In the genomic region with DNA sequence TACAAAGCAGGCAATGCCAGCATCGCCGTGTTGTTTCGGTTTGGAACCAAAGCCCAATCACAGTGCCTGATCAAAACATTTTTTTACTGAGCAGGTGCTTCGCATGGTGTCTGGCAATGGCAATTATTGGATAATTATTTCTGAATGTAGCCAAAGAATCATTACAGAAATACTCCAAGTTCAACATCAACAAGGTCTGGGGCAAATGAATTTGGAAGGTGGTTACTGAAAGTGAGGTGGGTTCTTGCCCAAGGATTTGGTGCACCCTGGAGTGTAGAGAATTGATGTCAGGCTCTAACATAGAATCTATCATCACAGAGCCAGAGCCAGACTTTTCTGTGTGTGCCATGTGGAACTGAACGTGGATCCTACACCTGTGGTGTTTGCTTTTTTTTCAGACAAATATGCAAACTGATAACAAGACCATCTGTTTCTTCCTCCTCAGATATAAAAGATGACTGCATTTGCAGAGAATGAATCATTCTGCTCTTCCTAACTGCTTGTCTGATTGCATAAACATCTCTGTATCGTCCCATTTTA, we compare ENCODE assay signal across 18 mouse cellular contexts.
DNase-seq lines count a peak whose midpoint lies in the region; ATAC-seq and TF ChIP-seq lines count a peak whose summit lies in the region.
"Had no signal": no experiment of that assay in that cellular context is flagged by ENCODE, and none has a peak within 500 bp of the region (broad histone marks: within the 10 kb centered on the region; RNA-seq: fewer than 3 reads in every experiment).

No protein-coding gene starts in this region.

- H3K27ac ChIP-seq in MEL (ENCODE audit: control insufficient read depth, low read depth, low read length): no peak overlapping the region
- H3K27ac ChIP-seq: embryonic facial prominence, embryonic 12.5 days; hindbrain, embryonic 14.5 days; midbrain, embryonic 12.5 days had no signal

- peak overlapping the region; percentile 22 to 24; a peak in 2 of 4 replicates for H3K4me3 ChIP-seq in MEL (ENCODE audit: control insufficient read depth in 1 of 2, insufficient read depth in 1 of 2, low read depth in 2 of 2, low read length in 2 of 2)
- H3K4me3 ChIP-seq: embryonic facial prominence, embryonic 12.5 days; midbrain, embryonic 12.5 days had no signal

- DNase-seq in frontal cortex, postnatal 10 days (ENCODE audit: low spot score in 2 of 2): no peak
- DNase-seq in MEL (ENCODE audit: low read depth, low spot score): no peak
- DNase-seq in brain, embryonic 14.5 days (ENCODE audit: low read depth): peak; percentile 79
- DNase-seq in layer of hippocampus, postnatal 10 days (ENCODE audit: low spot score in 2 of 2): peak; percentile 12 to 35
- DNase-seq in adrenal gland, postnatal 36 days: no peak
- no peak for DNase-seq in heart, adult 11 months
- DNase-seq: gastrocnemius, postnatal 14 days; heart, postnatal 14 days; kidney, postnatal 14 days; liver; lung, adult 18-20 months; lung, postnatal 36 days had no signal

- TF ChIP-seq RAD21 in MEL (IDR thresholded peaks at IDR 0.05; ENCODE audit: low read depth, low read length): no peak

- no peaks in the 10 kb centered on the region for H3K79me2 ChIP-seq in MEL (ENCODE audit: control insufficient read depth, insufficient read depth, low read length, poor library complexity)

- 0 out of 4 replicates have a peak, but pooled peaks cover 0 to 4% of the 10 kb centered on the region in 2 experiments for H3K4me1 ChIP-seq in MEL (ENCODE audit: control insufficient read depth in 1 of 2, insufficient read depth in 2 of 2, low read length in 2 of 2)
- H3K4me1 ChIP-seq: embryonic facial prominence, embryonic 12.5 days; midbrain, embryonic 12.5 days had no signal

- no peak for TF ChIP-seq EP300 in MEL (IDR thresholded peaks at IDR 0.05; ENCODE audit: low read depth in 1 of 2, low read length in 2 of 2)

- no peaks in the 10 kb centered on the region for H3K36me3 ChIP-seq in MEL (ENCODE audit: control insufficient read depth in 1 of 2, insufficient read depth in 2 of 2, low read length in 2 of 2)
- H3K36me3 ChIP-seq: embryonic facial prominence, embryonic 12.5 days; midbrain, embryonic 12.5 days had no signal

- H3K9me3 ChIP-seq in MEL (replicated peaks; ENCODE audit: insufficient read depth, low read length): no peaks in the 10 kb centered on the region
- H3K9me3 ChIP-seq: embryonic facial prominence, embryonic 12.5 days; midbrain, embryonic 12.5 days had no signal

- no peak for TF ChIP-seq CTCF in MEL (IDR thresholded peaks at IDR 0.05 in 2 of 3, conservative IDR thresholded peaks at IDR 0.05 in 1 of 3; ENCODE audit: control insufficient read depth in 1 of 3, insufficient read depth in 1 of 3, low read depth in 2 of 3, low read length in 3 of 3, poor library complexity in 1 of 3, severe bottlenecking in 1 of 3)
- no peak for TF ChIP-seq CTCF in brain, embryonic 14.5 days (IDR thresholded peaks at IDR 0.05; ENCODE audit: borderline replicate concordance, extremely low read depth, insufficient read depth, insufficient read length)

- no peak overlapping the region for H3K9ac ChIP-seq in MEL (ENCODE audit: control insufficient read depth, low read depth, low read length, poor library complexity, severe bottlenecking)
- H3K9ac ChIP-seq: embryonic facial prominence, embryonic 12.5 days; hindbrain, embryonic 14.5 days; midbrain, embryonic 12.5 days had no signal

- ATAC-seq in frontal cortex, adult (ENCODE audit: low TSS enrichment): peak; percentile 86
- ATAC-seq: intestine, embryonic 16.5 days; Patski had no signal

- peaks cover 0 to 2% of the 10 kb centered on the region in 2 experiments; a peak in 1 of 4 replicates for H3K27me3 ChIP-seq in MEL (ENCODE audit: control insufficient read depth in 1 of 2, insufficient read depth in 2 of 2, low read length in 2 of 2)
- H3K27me3 ChIP-seq: embryonic facial prominence, embryonic 12.5 days; midbrain, embryonic 12.5 days; Patski had no signal

- TF ChIP-seq POLR2A in MEL (IDR thresholded peaks at IDR 0.05; ENCODE audit: control insufficient read depth in 1 of 2, insufficient read depth in 1 of 2, low read depth in 1 of 2, low read length in 2 of 2, poor library complexity in 1 of 2): no peak
- no peak for TF ChIP-seq POLR2A in brain, embryonic 14.5 days (IDR thresholded peaks at IDR 0.05; ENCODE audit: borderline replicate concordance, extremely low read depth, insufficient read depth, insufficient read length, poor library complexity, severe bottlenecking)

TF ChIP-seq in MEL, 35 proteins besides CTCF, POLR2A, EP300 and RAD21:
- no peak for TF ChIP-seq SIN3A (IDR thresholded peaks at IDR 0.05; ENCODE audit: low read length)
- no peak for TF ChIP-seq POLR2AphosphoS5 (IDR thresholded peaks at IDR 0.05; ENCODE audit: borderline replicate concordance, low read depth, low read length)
- TF ChIP-seq ZC3H11A (IDR thresholded peaks at IDR 0.05; ENCODE audit: low read depth, low read length): no peak
- TF ChIP-seq JUND (IDR thresholded peaks at IDR 0.05; ENCODE audit: low read depth, low read length): no peak
- TF ChIP-seq GATA1 (IDR thresholded peaks at IDR 0.05; ENCODE audit: low read depth, low read length): 0 out of 2 replicates have a peak, but pooled peaks have one; percentile 10
- TF ChIP-seq ZKSCAN1 (IDR thresholded peaks at IDR 0.05; ENCODE audit: low read depth, low read length): no peak
- no peak for TF ChIP-seq UBTF (IDR thresholded peaks at IDR 0.05; ENCODE audit: borderline replicate concordance, insufficient read depth, low read depth, low read length)
- TF ChIP-seq KAT2A (conservative IDR thresholded peaks at IDR 0.05; ENCODE audit: low read depth, low read length): no peak
- TF ChIP-seq MAZ (IDR thresholded peaks at IDR 0.05; ENCODE audit: low read depth, low read length): no peak

Comparison
In these comparisons a context has a peak if more than half of its experiments do, and no peak if none do; other contexts are left out.
1. DNase-seq: peak in brain, embryonic 14.5 days (single experiment) and layer of hippocampus, postnatal 10 days (2 of 2); none in frontal cortex, postnatal 10 days (0 of 2), MEL (single experiment), adrenal gland, postnatal 36 days (0 of 2) and heart, adult 11 months (single experiment).